Mouse (Mus musculus): ENCODE results near the gene Nbr1.

- TF ChIP-seq CTCF (conservative IDR thresholded peaks at IDR 0.05; ENCODE audit: low read length): no peak
- TF ChIP-seq POU5F1 (IDR thresholded peaks at IDR 0.05; ENCODE audit: borderline replicate concordance, low read length): no peak
- TF ChIP-seq NANOG (IDR thresholded peaks at IDR 0.05; ENCODE audit: borderline replicate concordance, low read length): no peak
Measured at GRCm38 (mm10) chr11:101507090-101507489, 44.9 kb upstream of the Nbr1 start.

Data from E14TG2a.4 (cell line).